Mouse (Mus musculus): Measurements from ENCODE around the gene Plekha7.

DNA sequence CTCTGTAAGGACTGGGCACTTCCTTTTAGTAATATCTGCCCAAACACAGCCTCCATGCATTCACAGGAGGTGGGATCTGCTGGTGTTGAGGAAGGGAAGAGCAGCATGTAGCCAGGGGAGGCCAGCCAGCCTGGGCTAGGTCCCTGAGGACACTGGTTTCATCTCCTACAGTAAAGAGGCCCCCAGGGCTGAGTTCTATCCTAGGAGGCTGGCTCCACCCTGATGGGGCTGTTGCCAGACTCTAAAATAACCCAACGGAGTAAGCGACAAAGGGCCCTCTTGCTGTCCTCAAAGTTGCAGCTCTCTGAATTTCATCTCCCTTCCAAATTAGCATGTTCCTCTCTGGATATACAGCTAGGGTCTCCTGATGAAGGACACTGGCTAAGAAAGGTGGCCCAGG is 83.6 kb downstream of the Plekha7 start:
- TF ChIP-seq POLR2A (IDR thresholded peaks at IDR 0.05; ENCODE audit: borderline replicate concordance, control insufficient read depth, low read depth, low read length): no peak
- no peak for TF ChIP-seq CTCF (IDR thresholded peaks at IDR 0.05; ENCODE audit: control insufficient read depth, insufficient read depth, low read length)

All from bone marrow, adult 2 months (tissue).